8 mouse cellular contexts compared by ENCODE assay signal in the genomic region with DNA sequence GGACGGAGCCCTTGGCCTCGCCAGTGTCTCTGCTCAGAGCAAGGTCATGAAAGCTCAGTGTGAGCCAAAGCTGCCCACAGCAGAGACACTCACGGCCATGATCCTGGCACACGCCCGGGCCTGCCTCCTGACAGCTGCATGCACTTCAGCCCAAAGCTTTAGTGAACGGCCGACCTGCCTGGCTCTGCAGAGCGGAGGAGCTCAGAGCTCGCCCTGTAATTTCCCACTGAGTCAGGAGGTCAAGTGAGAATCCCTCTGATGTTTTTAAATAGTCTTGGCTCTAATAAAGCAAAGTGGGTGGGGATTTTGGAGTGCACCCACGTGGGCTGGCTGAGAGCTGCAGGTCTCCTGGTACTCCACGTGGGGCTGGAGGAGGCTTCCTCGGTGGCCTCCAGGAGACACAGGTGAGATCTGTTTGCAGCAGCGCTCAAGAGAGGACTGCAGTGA. TPM values are rescaled to one million over a fixed set of nuclear protein-coding genes. Genes with fewer than 3 reads are reported as not detected.
A peak's percentile ranks its signal among the peaks of the same experiment; 100 is the strongest.
DNase-seq lines count a peak whose midpoint lies in the region; ATAC-seq and TF ChIP-seq lines count a peak whose summit lies in the region.

No protein-coding gene starts in this region.

- H3K9me3 ChIP-seq in neural tube, embryonic 14.5 days (ENCODE audit: control insufficient read depth, low read length), result no peaks in the 10 kb centered on the region
- no peaks in the 10 kb centered on the region for H3K9me3 ChIP-seq in embryonic facial prominence, embryonic 10.5 days
- no peaks in the 10 kb centered on the region for H3K9me3 ChIP-seq in heart, embryonic 10.5 days
- H3K9me3 ChIP-seq in limb, embryonic 14.5 days (ENCODE audit: control insufficient read depth, low read length), result no peaks in the 10 kb centered on the region

- H3K27me3 ChIP-seq in neural tube, embryonic 14.5 days (ENCODE audit: control insufficient read depth, insufficient read depth, low read length), result no peaks in the 10 kb centered on the region
- no peaks in the 10 kb centered on the region for H3K27me3 ChIP-seq in embryonic facial prominence, embryonic 10.5 days (replicated peaks; ENCODE audit: low read depth, poor library complexity, severe bottlenecking)
- peaks cover 20% of the 10 kb centered on the region; the same call in 1 of the 2 replicates for H3K27me3 ChIP-seq in heart, embryonic 10.5 days (ENCODE audit: insufficient read depth, poor library complexity, severe bottlenecking)
- H3K27me3 ChIP-seq in limb, embryonic 14.5 days (ENCODE audit: control insufficient read depth, insufficient read depth, low read length), result no peaks in the 10 kb centered on the region

- H3K4me3 ChIP-seq in neural tube, embryonic 14.5 days (ENCODE audit: low read depth, low read length), result no peak overlapping the region
- H3K4me3 ChIP-seq in embryonic facial prominence, embryonic 10.5 days, result no peak overlapping the region
- H3K4me3 ChIP-seq in heart, embryonic 10.5 days, result peak overlapping the region; percentile 15; the same call in 1 of the 2 replicates
- no peak overlapping the region for H3K4me3 ChIP-seq in limb, embryonic 14.5 days (replicated peaks; ENCODE audit: low read length)

- peaks cover 4% of the 10 kb centered on the region; the same call in 1 of the 2 replicates for H3K4me1 ChIP-seq in neural tube, embryonic 14.5 days (ENCODE audit: control insufficient read depth, insufficient read depth, low read length)
- H3K4me1 ChIP-seq in embryonic facial prominence, embryonic 10.5 days, result peaks cover 36% of the 10 kb centered on the region
- H3K4me1 ChIP-seq in heart, embryonic 10.5 days, result peaks cover 8% of the 10 kb centered on the region
- peaks cover 14% of the 10 kb centered on the region for H3K4me1 ChIP-seq in limb, embryonic 14.5 days (ENCODE audit: control insufficient read depth, insufficient read depth, low read length)

- no peak overlapping the region for H3K4me2 ChIP-seq in neural tube, embryonic 14.5 days (ENCODE audit: low read depth, low read length)
- H3K4me2 ChIP-seq in limb, embryonic 14.5 days (replicated peaks; ENCODE audit: low read depth, low read length, severe bottlenecking), result peak overlapping the region; percentile 21

- 42% methylated on average over 13 of the region's 13 CpGs for WGBS in neural tube, embryonic 14.5 days
- WGBS in embryonic facial prominence, embryonic 10.5 days, result 34% methylated on average over 13 of the region's 13 CpGs
- 39% methylated on average over 13 of the region's 13 CpGs for WGBS in heart, embryonic 10.5 days
- WGBS in limb, embryonic 14.5 days, result 8% methylated on average over 13 of the region's 13 CpGs

- no peak for TF ChIP-seq POLR2A in limb, embryonic 14.5 days (IDR thresholded peaks at IDR 0.05; ENCODE audit: borderline replicate concordance, extremely low read depth, insufficient read depth, insufficient read length)

- DNase-seq in neural tube, embryonic 10.5 days (ENCODE audit: extremely low spot score, low spot score), result no peak
- peak; percentile 62 for DNase-seq in embryonic facial prominence, embryonic 10.5 days (ENCODE audit: low spot score)
- DNase-seq in heart, embryonic 10.5 days (ENCODE audit: low spot score), result no peak
- peak; percentile 44 for DNase-seq in limb, embryonic 14.5 days (ENCODE audit: low spot score)
- DNase-seq in retina, embryonic 14.5 days (ENCODE audit: low spot score), result peak; percentile 32
- DNase-seq in cerebellum, adult 18-20 months, result no peak
- no peak for DNase-seq in cerebellum, adult 8-10 months

- peak; percentile 58; the same call in 1 of the 2 replicates for ATAC-seq in neural tube, embryonic 14.5 days (ENCODE audit: low read depth)
- ATAC-seq in limb, embryonic 14.5 days (ENCODE audit: low FRiP score, low read depth), result peak; percentile 51; the same call in 1 of the 2 replicates

- no peak overlapping the region for H3K9ac ChIP-seq in neural tube, embryonic 14.5 days (replicated peaks; ENCODE audit: low read depth, low read length)
- no peak overlapping the region for H3K9ac ChIP-seq in limb, embryonic 14.5 days (ENCODE audit: low read depth, low read length, severe bottlenecking)

- H3K36me3 ChIP-seq in neural tube, embryonic 14.5 days (ENCODE audit: control insufficient read depth, insufficient read depth, low read length), result no peaks in the 10 kb centered on the region
- H3K36me3 ChIP-seq in embryonic facial prominence, embryonic 10.5 days (replicated peaks), result no peaks in the 10 kb centered on the region
- H3K36me3 ChIP-seq in heart, embryonic 10.5 days, result no peaks in the 10 kb centered on the region
- H3K36me3 ChIP-seq in limb, embryonic 14.5 days (ENCODE audit: control insufficient read depth, insufficient read depth, low read length), result no peaks in the 10 kb centered on the region

- H3K27ac ChIP-seq in neural tube, embryonic 14.5 days (ENCODE audit: low read depth, low read length), result no peak overlapping the region
- no peak overlapping the region for H3K27ac ChIP-seq in embryonic facial prominence, embryonic 10.5 days (replicated peaks)
- peak overlapping the region; percentile 42; the same call in 1 of the 2 replicates for H3K27ac ChIP-seq in heart, embryonic 10.5 days
- no peak overlapping the region for H3K27ac ChIP-seq in limb, embryonic 14.5 days (replicated peaks; ENCODE audit: low read depth, low read length)

RNA-seq across cellular contexts. Expression of gene Lrrc30, which starts 3.3 kb away (rescaled TPM):
- polyA plus RNA-seq in neural tube, embryonic 14.5 days (2014; fragmentation: Nextera tagmentation; extraction: Ambion mirVana), result not detected in 2 replicates
- polyA plus RNA-seq in embryonic facial prominence, embryonic 10.5 days (2016; fragmentation: Nextera tagmentation; extraction: Ambion mirVana), result 0.11 TPM in 1 of 2 replicates, not detected in the other
- polyA plus RNA-seq in heart, embryonic 10.5 days (2016; fragmentation: Nextera tagmentation; extraction: Ambion mirVana), result 0.08 TPM in 1 of 2 replicates, not detected in the other
- polyA plus RNA-seq in limb, embryonic 14.5 days (2012; rRNA removed), result 0.54 and 0.79 TPM in 2 replicates
- polyA plus RNA-seq in limb, embryonic 14.5 days (2014; fragmentation: Nextera tagmentation; extraction: Ambion mirVana), result 0.66 and 1.2 TPM in 2 replicates

Comparison
In these comparisons a context has a peak if more than half of its experiments do, and no peak if none do; other contexts are left out.
1. DNase-seq: peak in embryonic facial prominence, embryonic 10.5 days (single experiment), limb, embryonic 14.5 days (single experiment) and retina, embryonic 14.5 days (single experiment); none in neural tube, embryonic 10.5 days (single experiment), heart, embryonic 10.5 days (single experiment), cerebellum, adult 18-20 months (0 of 2) and cerebellum, adult 8-10 months (single experiment).